Mouse (Mus musculus): ENCODE data around the gene Aass. TPM values are rescaled to one million over a fixed set of nuclear protein-coding genes. Genes with fewer than 3 reads are reported as not detected.
"Not testable (repeated sequence)": the region's sequence is repeated elsewhere in the genome, so short reads cannot be mapped to it uniquely, and the experiment has no call there.

The Aass gene
- polyA plus RNA-seq (2015; fragmentation: Nextera tagmentation; extraction: Ambion mirVana) = 2.7 and 2.8 TPM in 2 replicates

- Histone ChIP-seq H3K9me3 (replicated peaks; ENCODE audit: control insufficient read depth, low read length) (no peaks in the 10 kb centered on the region), H3K4me1 (ENCODE audit: control insufficient read depth, insufficient read depth, low read length) (no peaks in the 10 kb centered on the region), H3K4me3 (replicated peaks; ENCODE audit: low read length) (peak within 1 kb of the TSS; percentile 36), H3K36me3 (ENCODE audit: control insufficient read depth, insufficient read depth, low read length) (no peaks in the 10 kb centered on the region), H3K27me3 (ENCODE audit: control insufficient read depth, insufficient read depth, low read length) (no peaks in the 10 kb centered on the region), H3K9ac (ENCODE audit: low read length) (peak within 1 kb of the TSS; percentile 47), H3K27ac (ENCODE audit: low read length) (no peak within 1 kb of the TSS), H3K4me2 (ENCODE audit: low read depth, low read length) (peak within 1 kb of the TSS; percentile 54)
- ATAC-seq (ENCODE audit: insufficient read depth, low FRiP score) = peak; percentile 44; the same call in 1 of the 2 replicates
- WGBS = under 1% methylated on average over 20 of the region's 20 CpGs
Measured at GRCm38 (mm10) chr6:23132573-23133181, at the start of gene Aass. Gene Aass (minus strand): TSS chr6:23132986.

- WGBS = 16% methylated on average over 8 of the region's 8 CpGs
- no peak; the same call in 1 of the 2 replicates for ATAC-seq (ENCODE audit: insufficient read depth, low FRiP score)
- Histone ChIP-seq H3K9me3 (replicated peaks; ENCODE audit: control insufficient read depth, low read length) (no peaks in the 10 kb centered on the region), H3K4me2 (ENCODE audit: low read depth, low read length) (peak overlapping the region; percentile 18), H3K4me1 (ENCODE audit: control insufficient read depth, insufficient read depth, low read length) (no peaks in the 10 kb centered on the region), H3K27ac (ENCODE audit: low read length) (no peak overlapping the region), H3K36me3 (ENCODE audit: control insufficient read depth, insufficient read depth, low read length) (no peaks in the 10 kb centered on the region), H3K27me3 (ENCODE audit: control insufficient read depth, insufficient read depth, low read length) (no peaks in the 10 kb centered on the region), H3K4me3 (replicated peaks; ENCODE audit: low read length) (peak overlapping the region; percentile 18), H3K9ac (ENCODE audit: low read length) (no peak overlapping the region)
Measured at GRCm38 (mm10) chr6:23180096-23180495, 47.3 kb upstream of the Aass start.

- not testable (repeated sequence) for ATAC-seq (ENCODE audit: insufficient read depth, low FRiP score); H3K27me3 ChIP-seq (ENCODE audit: control insufficient read depth, insufficient read depth, low read length); H3K27ac ChIP-seq (ENCODE audit: low read length); H3K9me3 ChIP-seq (replicated peaks; ENCODE audit: control insufficient read depth, low read length); H3K36me3 ChIP-seq (ENCODE audit: control insufficient read depth, insufficient read depth, low read length); H3K9ac ChIP-seq (ENCODE audit: low read length); H3K4me2 ChIP-seq (ENCODE audit: low read depth, low read length); H3K4me1 ChIP-seq (ENCODE audit: control insufficient read depth, insufficient read depth, low read length); H3K4me3 ChIP-seq (replicated peaks; ENCODE audit: low read length)
- 50% methylated on average over 1 of the region's 2 CpGs for WGBS
Measured at GRCm38 (mm10) chr6:23163824-23164223, 31.0 kb upstream of the Aass start.

DNA sequence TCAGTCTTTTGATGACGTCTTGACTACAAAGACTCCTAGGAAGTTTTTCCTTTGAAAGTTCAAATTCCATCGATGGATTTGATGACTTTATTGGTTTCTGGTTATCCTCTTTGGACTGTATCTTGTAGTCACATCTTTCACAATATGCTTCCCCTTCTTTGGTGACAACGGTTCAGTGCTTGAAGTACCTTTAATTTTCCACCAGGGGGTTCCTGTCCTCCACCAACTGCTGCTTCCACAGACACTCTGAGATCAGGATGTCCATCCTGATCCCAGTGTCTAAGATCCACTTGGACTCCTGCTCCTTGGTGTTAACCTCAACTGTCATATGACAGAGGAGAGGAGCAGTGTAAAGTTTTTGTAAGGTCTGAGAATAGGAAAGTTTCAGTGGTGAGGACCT is 23.6 kb upstream of the Aass start:
- not testable (repeated sequence) for H3K4me3 ChIP-seq (replicated peaks; ENCODE audit: low read length); H3K4me2 ChIP-seq (ENCODE audit: low read depth, low read length); H3K36me3 ChIP-seq (ENCODE audit: control insufficient read depth, insufficient read depth, low read length); ATAC-seq (ENCODE audit: insufficient read depth, low FRiP score); H3K9me3 ChIP-seq (replicated peaks; ENCODE audit: control insufficient read depth, low read length); H3K27ac ChIP-seq (ENCODE audit: low read length); H3K27me3 ChIP-seq (ENCODE audit: control insufficient read depth, insufficient read depth, low read length); H3K4me1 ChIP-seq (ENCODE audit: control insufficient read depth, insufficient read depth, low read length); H3K9ac ChIP-seq (ENCODE audit: low read length)
- WGBS = 67% methylated on average over 2 of the region's 3 CpGs

- no peaks in the 10 kb centered on the region for H3K9me3 ChIP-seq (replicated peaks; ENCODE audit: control insufficient read depth, low read length)
- no peaks in the 10 kb centered on the region for H3K27me3 ChIP-seq (ENCODE audit: control insufficient read depth, insufficient read depth, low read length)
- H3K4me2 ChIP-seq (ENCODE audit: low read depth, low read length) = no peak overlapping the region
- H3K4me1 ChIP-seq (ENCODE audit: control insufficient read depth, insufficient read depth, low read length) = no peaks in the 10 kb centered on the region
- H3K4me3 ChIP-seq (replicated peaks; ENCODE audit: low read length) = no peak overlapping the region
- H3K36me3 ChIP-seq (ENCODE audit: control insufficient read depth, insufficient read depth, low read length) = no peaks in the 10 kb centered on the region
- H3K27ac ChIP-seq (ENCODE audit: low read length) = no peak overlapping the region
- H3K9ac ChIP-seq (ENCODE audit: low read length) = no peak overlapping the region
- no peak for ATAC-seq (ENCODE audit: insufficient read depth, low FRiP score)
- 84% methylated on average over 2 of the region's 2 CpGs for WGBS
Measured at GRCm38 (mm10) chr6:23153112-23153511, 20.3 kb upstream of the Aass start.

DNA sequence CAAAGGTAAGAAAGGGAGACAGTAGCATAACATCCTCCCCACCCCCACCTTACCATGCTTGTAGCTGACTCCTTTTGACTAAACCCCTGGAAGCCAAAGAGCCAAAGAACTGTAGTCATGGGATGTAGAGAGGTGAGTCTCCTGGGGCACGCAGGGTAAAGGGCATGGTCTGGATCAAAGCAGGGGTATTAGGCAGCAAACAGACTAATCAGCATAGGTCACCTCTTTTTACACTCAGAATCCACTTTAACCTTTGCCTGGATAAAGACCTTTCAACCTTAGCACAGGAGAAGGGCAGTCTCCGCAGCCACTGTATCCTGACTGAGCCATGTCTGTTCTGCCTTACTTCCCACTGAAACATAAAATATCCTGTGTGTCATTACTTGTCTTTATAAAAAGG is 14.4 kb upstream of the Aass start:
- Histone ChIP-seq H3K36me3 (ENCODE audit: control insufficient read depth, insufficient read depth, low read length) (no peaks in the 10 kb centered on the region), H3K9ac (ENCODE audit: low read length) (no peak overlapping the region)

GRCm38 (mm10) chr6:23143980-23144379 is 11.2 kb upstream of the Aass start:
- ATAC-seq (ENCODE audit: insufficient read depth, low FRiP score) = no peak

More for the DNA sequence above, 14.4 kb upstream of the Aass start:
- no peak for ATAC-seq (ENCODE audit: insufficient read depth, low FRiP score)
- H3K4me1 ChIP-seq (ENCODE audit: control insufficient read depth, insufficient read depth, low read length) = no peaks in the 10 kb centered on the region
- H3K27ac ChIP-seq (ENCODE audit: low read length) = no peak overlapping the region
- H3K4me3 ChIP-seq (replicated peaks; ENCODE audit: low read length) = no peak overlapping the region
- H3K27me3 ChIP-seq (ENCODE audit: control insufficient read depth, insufficient read depth, low read length) = no peaks in the 10 kb centered on the region
- H3K4me2 ChIP-seq (ENCODE audit: low read depth, low read length) = no peak overlapping the region
- H3K9me3 ChIP-seq (replicated peaks; ENCODE audit: control insufficient read depth, low read length) = no peaks in the 10 kb centered on the region
- 87% methylated on average over 2 of the region's 2 CpGs for WGBS

DNA sequence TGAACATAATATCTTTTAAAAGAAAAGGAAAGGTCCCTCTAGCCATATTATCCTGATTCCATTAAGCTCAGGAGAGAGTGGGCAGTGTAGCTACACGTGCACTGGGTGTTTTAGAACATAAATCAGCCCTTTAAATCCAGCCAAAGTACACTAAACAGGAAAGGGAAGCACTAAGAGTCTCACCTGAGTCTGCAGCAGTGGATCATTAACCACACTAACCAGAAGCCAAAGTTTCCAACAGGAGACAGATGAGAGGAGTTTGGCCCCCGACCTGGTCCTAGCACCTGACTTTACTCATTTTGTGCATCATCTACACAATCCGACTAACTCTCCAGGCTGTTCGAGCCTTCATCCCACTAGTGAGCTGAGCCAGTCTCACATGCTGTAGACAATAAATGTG is 1.8 kb downstream of the Aass start:
- Histone ChIP-seq H3K36me3 (ENCODE audit: control insufficient read depth, insufficient read depth, low read length) (no peaks in the 10 kb centered on the region), H3K27ac (ENCODE audit: low read length) (no peak overlapping the region), H3K4me2 (ENCODE audit: low read depth, low read length) (no peak overlapping the region), H3K9ac (ENCODE audit: low read length) (no peak overlapping the region), H3K27me3 (ENCODE audit: control insufficient read depth, insufficient read depth, low read length) (no peaks in the 10 kb centered on the region), H3K4me3 (replicated peaks; ENCODE audit: low read length) (no peak overlapping the region), H3K4me1 (ENCODE audit: control insufficient read depth, insufficient read depth, low read length) (no peaks in the 10 kb centered on the region), H3K9me3 (replicated peaks; ENCODE audit: control insufficient read depth, low read length) (no peaks in the 10 kb centered on the region)
- ATAC-seq (ENCODE audit: insufficient read depth, low FRiP score) = no peak
- WGBS = 47% methylated on average over 4 of the region's 4 CpGs

More at GRCm38 (mm10) chr6:23143980-23144379, 11.2 kb upstream of the Aass start:
- Histone ChIP-seq H3K36me3 (ENCODE audit: control insufficient read depth, insufficient read depth, low read length) (no peaks in the 10 kb centered on the region), H3K27ac (ENCODE audit: low read length) (no peak overlapping the region), H3K9ac (ENCODE audit: low read length) (no peak overlapping the region), H3K4me2 (ENCODE audit: low read depth, low read length) (no peak overlapping the region), H3K9me3 (replicated peaks; ENCODE audit: control insufficient read depth, low read length) (no peaks in the 10 kb centered on the region), H3K27me3 (ENCODE audit: control insufficient read depth, insufficient read depth, low read length) (no peaks in the 10 kb centered on the region), H3K4me1 (ENCODE audit: control insufficient read depth, insufficient read depth, low read length) (no peaks in the 10 kb centered on the region), H3K4me3 (replicated peaks; ENCODE audit: low read length) (no peak overlapping the region)

- Histone ChIP-seq H3K9me3 (replicated peaks; ENCODE audit: control insufficient read depth, low read length) (no peaks in the 10 kb centered on the region), H3K27me3 (ENCODE audit: control insufficient read depth, insufficient read depth, low read length) (no peaks in the 10 kb centered on the region), H3K4me1 (ENCODE audit: control insufficient read depth, insufficient read depth, low read length) (no peaks in the 10 kb centered on the region), H3K36me3 (ENCODE audit: control insufficient read depth, insufficient read depth, low read length) (no peaks in the 10 kb centered on the region), H3K9ac (ENCODE audit: low read length) (no peak overlapping the region), H3K4me3 (replicated peaks; ENCODE audit: low read length) (no peak overlapping the region), H3K27ac (ENCODE audit: low read length) (no peak overlapping the region), H3K4me2 (ENCODE audit: low read depth, low read length) (no peak overlapping the region)
- WGBS = 67% methylated on average over 4 of the region's 4 CpGs
- no peak for ATAC-seq (ENCODE audit: insufficient read depth, low FRiP score)
Measured at GRCm38 (mm10) chr6:23129201-23129600, 3.6 kb downstream of the Aass start.
